In the genomic region with DNA sequence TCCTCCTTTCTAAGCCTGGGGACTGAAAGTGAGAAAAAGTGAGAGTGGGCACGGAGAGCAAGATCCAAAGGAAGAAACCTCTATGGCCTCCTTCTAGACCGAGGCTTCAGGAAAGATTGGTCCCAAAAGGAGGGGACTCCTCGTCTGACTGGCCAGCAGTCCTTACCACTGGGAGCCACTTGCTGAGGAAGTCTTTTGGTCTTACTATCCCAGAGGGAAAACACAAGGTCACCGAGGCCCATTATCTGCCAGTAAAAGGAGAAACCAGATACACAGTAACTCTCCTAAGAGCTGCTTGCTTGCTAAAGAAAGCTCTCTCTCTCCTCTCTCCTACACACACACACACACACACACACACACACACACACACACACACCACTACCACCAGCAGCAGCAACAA, we compare ENCODE assay signal across 10 mouse cellular contexts. TPM values are rescaled to one million over a fixed set of nuclear protein-coding genes. Genes with fewer than 3 reads are reported as not detected.
DNase-seq lines count a peak whose midpoint lies in the region; ATAC-seq lines count a peak whose summit lies in the region.
"Had no signal": no experiment of that assay in that cellular context is flagged by ENCODE, and none has a peak within 500 bp of the region (broad histone marks: within the 10 kb centered on the region; RNA-seq: fewer than 3 reads in every experiment).

No protein-coding gene starts in this region.

- peak overlapping the region; percentile 90 for H3K27ac ChIP-seq in kidney, embryonic 15.5 days
- peak overlapping the region; percentile 92 for H3K27ac ChIP-seq in hindbrain, embryonic 10.5 days
- no peak overlapping the region for H3K27ac ChIP-seq in hindbrain, embryonic 16.5 days (ENCODE audit: low read depth, low read length)
- H3K27ac ChIP-seq in neural tube, embryonic 14.5 days (ENCODE audit: low read depth, low read length): peak overlapping the region; percentile 95; the same call in 1 of the 2 replicates

- no peaks in the 10 kb centered on the region for H3K36me3 ChIP-seq in kidney, embryonic 15.5 days
- no peaks in the 10 kb centered on the region for H3K36me3 ChIP-seq in hindbrain, embryonic 10.5 days
- H3K36me3 ChIP-seq in hindbrain, embryonic 16.5 days (ENCODE audit: control insufficient read depth, insufficient read depth, low read length): no peaks in the 10 kb centered on the region
- H3K36me3 ChIP-seq in neural tube, embryonic 14.5 days (ENCODE audit: control insufficient read depth, insufficient read depth, low read length): no peaks in the 10 kb centered on the region
- H3K36me3 ChIP-seq: G1E had no signal

- H3K4me2 ChIP-seq in kidney, embryonic 15.5 days: peak overlapping the region; percentile 96; the same call in 1 of the 2 replicates
- H3K4me2 ChIP-seq in hindbrain, embryonic 16.5 days (ENCODE audit: low read length): no peak overlapping the region
- no peak overlapping the region for H3K4me2 ChIP-seq in neural tube, embryonic 14.5 days (ENCODE audit: low read depth, low read length)

- peaks cover 52% of the 10 kb centered on the region for H3K4me1 ChIP-seq in kidney, embryonic 15.5 days
- H3K4me1 ChIP-seq in hindbrain, embryonic 10.5 days (replicated peaks): peaks cover 67% of the 10 kb centered on the region
- peaks cover 37% of the 10 kb centered on the region for H3K4me1 ChIP-seq in hindbrain, embryonic 16.5 days (ENCODE audit: control insufficient read depth, insufficient read depth, low read depth, low read length)
- peaks cover 39% of the 10 kb centered on the region for H3K4me1 ChIP-seq in neural tube, embryonic 14.5 days (ENCODE audit: control insufficient read depth, insufficient read depth, low read length)

- no peak for DNase-seq in kidney, adult 11 months
- DNase-seq in hindbrain, embryonic 10.5 days (ENCODE audit: low spot score): no peak
- no peak for DNase-seq in adrenal gland, adult 8-10 months
- no peak for DNase-seq in adipocyte (ENCODE audit: low spot score)
- DNase-seq: cerebellum, adult 2 months had no signal

- no peak overlapping the region for H3K9ac ChIP-seq in kidney, embryonic 15.5 days
- peak overlapping the region; percentile 89; the same call in 1 of the 2 replicates for H3K9ac ChIP-seq in hindbrain, embryonic 16.5 days (ENCODE audit: low read depth, low read length)
- H3K9ac ChIP-seq in neural tube, embryonic 14.5 days (replicated peaks; ENCODE audit: low read depth, low read length): peak overlapping the region; percentile 81; the same call in 1 of the 2 replicates

- WGBS in kidney, embryonic 15.5 days: 12% methylated on average over 4 of the region's 4 CpGs
- 29% methylated on average over 4 of the region's 4 CpGs for WGBS in hindbrain, embryonic 10.5 days
- 28% methylated on average over 4 of the region's 4 CpGs for WGBS in hindbrain, embryonic 16.5 days
- WGBS in neural tube, embryonic 14.5 days: 30% methylated on average over 4 of the region's 4 CpGs

- H3K4me3 ChIP-seq in kidney, embryonic 15.5 days (replicated peaks): no peak overlapping the region
- H3K4me3 ChIP-seq in hindbrain, embryonic 10.5 days: peak overlapping the region; percentile 78
- H3K4me3 ChIP-seq in hindbrain, embryonic 16.5 days (ENCODE audit: low read length): no peak overlapping the region
- H3K4me3 ChIP-seq in neural tube, embryonic 14.5 days (ENCODE audit: low read depth, low read length): no peak overlapping the region
- H3K4me3 ChIP-seq: erythroblast, embryonic 14.5 days had no signal

- H3K27me3 ChIP-seq in kidney, embryonic 15.5 days: peaks cover 51% of the 10 kb centered on the region
- peaks cover 57% of the 10 kb centered on the region for H3K27me3 ChIP-seq in hindbrain, embryonic 10.5 days (ENCODE audit: insufficient read depth, poor library complexity, severe bottlenecking)
- no peaks in the 10 kb centered on the region for H3K27me3 ChIP-seq in hindbrain, embryonic 16.5 days (replicated peaks; ENCODE audit: control insufficient read depth, insufficient read depth, low read length)
- H3K27me3 ChIP-seq in neural tube, embryonic 14.5 days (ENCODE audit: control insufficient read depth, insufficient read depth, low read length): peaks cover 3% of the 10 kb centered on the region; the same call in 1 of the 2 replicates

- no peak for ATAC-seq in kidney, embryonic 15.5 days (replicated peaks; ENCODE audit: low FRiP score)
- no peak for ATAC-seq in hindbrain, embryonic 16.5 days
- ATAC-seq in neural tube, embryonic 14.5 days (ENCODE audit: low read depth): no peak

- H3K9me3 ChIP-seq in kidney, embryonic 15.5 days (replicated peaks): no peaks in the 10 kb centered on the region
- H3K9me3 ChIP-seq in hindbrain, embryonic 10.5 days: no peaks in the 10 kb centered on the region
- H3K9me3 ChIP-seq in hindbrain, embryonic 16.5 days (ENCODE audit: control insufficient read depth, low read length): no peaks in the 10 kb centered on the region
- no peaks in the 10 kb centered on the region for H3K9me3 ChIP-seq in neural tube, embryonic 14.5 days (ENCODE audit: control insufficient read depth, low read length)
- H3K9me3 ChIP-seq: G1E had no signal

RNA-seq across cellular contexts. Expression of a gene that starts 1.9 kb away (rescaled TPM):
- 7.1 and 7.2 TPM in 2 replicates for polyA plus RNA-seq in kidney, embryonic 15.5 days (2015; fragmentation: Nextera tagmentation; extraction: Ambion mirVana)
- polyA plus RNA-seq in hindbrain, embryonic 10.5 days (2016; fragmentation: Nextera tagmentation; extraction: Ambion mirVana): 32.4 and 33.9 TPM in 2 replicates
- polyA plus RNA-seq in hindbrain, embryonic 16.5 days (2015; fragmentation: Nextera tagmentation; extraction: Ambion mirVana): 13.0 and 14.0 TPM in 2 replicates
- 13.6 and 17.0 TPM in 2 replicates for polyA plus RNA-seq in neural tube, embryonic 14.5 days (2014; fragmentation: Nextera tagmentation; extraction: Ambion mirVana)
- total RNA-seq in adrenal gland, adult 8-10 months (2022): 10 to 100 TPM; 17.7 to 47.2 (median 36.0) TPM
- polyA plus RNA-seq: erythroblast, embryonic 14.5 days had no signal

RNA-seq across cellular contexts. Expression of a gene that starts 11.3 kb away (rescaled TPM):
- 15.4 and 18.4 TPM in 2 replicates for polyA plus RNA-seq in kidney, embryonic 15.5 days (2015; fragmentation: Nextera tagmentation; extraction: Ambion mirVana)
- 8.3 and 9.7 TPM in 2 replicates for polyA plus RNA-seq in hindbrain, embryonic 10.5 days (2016; fragmentation: Nextera tagmentation; extraction: Ambion mirVana)
- polyA plus RNA-seq in hindbrain, embryonic 16.5 days (2015; fragmentation: Nextera tagmentation; extraction: Ambion mirVana): 8.6 and 11.0 TPM in 2 replicates
- 4.2 and 9.6 TPM in 2 replicates for polyA plus RNA-seq in neural tube, embryonic 14.5 days (2014; fragmentation: Nextera tagmentation; extraction: Ambion mirVana)
- 10 to 100 TPM in 1 of 4 experiments, 1 to 10 TPM in 3; 6.5 to 11.2 (median 9.1) TPM for total RNA-seq in adrenal gland, adult 8-10 months (2022)

RNA-seq across cellular contexts. Expression of a gene that starts 38.6 kb away (rescaled TPM):
- 0.82 and 1.1 TPM in 2 replicates for polyA plus RNA-seq in kidney, embryonic 15.5 days (2015; fragmentation: Nextera tagmentation; extraction: Ambion mirVana)
- polyA plus RNA-seq in hindbrain, embryonic 10.5 days (2016; fragmentation: Nextera tagmentation; extraction: Ambion mirVana): 0.21 and 0.75 TPM in 2 replicates
- polyA plus RNA-seq in hindbrain, embryonic 16.5 days (2015; fragmentation: Nextera tagmentation; extraction: Ambion mirVana): 3.6 and 4.6 TPM in 2 replicates
- polyA plus RNA-seq in neural tube, embryonic 14.5 days (2014; fragmentation: Nextera tagmentation; extraction: Ambion mirVana): 2.0 and 2.2 TPM in 2 replicates
- total RNA-seq in adrenal gland, adult 8-10 months (2022): 1 to 10 TPM in 1 of 4 experiments, under 1 TPM in 3; 0.55 to 1.3 (median 0.64) TPM

RNA-seq across cellular contexts. Expression of a gene that starts 40.1 kb away (rescaled TPM):
- 59.2 and 62.0 TPM in 2 replicates for polyA plus RNA-seq in kidney, embryonic 15.5 days (2015; fragmentation: Nextera tagmentation; extraction: Ambion mirVana)
- polyA plus RNA-seq in hindbrain, embryonic 10.5 days (2016; fragmentation: Nextera tagmentation; extraction: Ambion mirVana): 54.5 and 55.3 TPM in 2 replicates
- 52.4 and 53.7 TPM in 2 replicates for polyA plus RNA-seq in hindbrain, embryonic 16.5 days (2015; fragmentation: Nextera tagmentation; extraction: Ambion mirVana)
- polyA plus RNA-seq in neural tube, embryonic 14.5 days (2014; fragmentation: Nextera tagmentation; extraction: Ambion mirVana): 47.2 and 47.7 TPM in 2 replicates
- 10 to 100 TPM; 73.5 to 97.6 (median 86.0) TPM for total RNA-seq in adrenal gland, adult 8-10 months (2022)

RNA-seq across cellular contexts. Expression of a gene that starts 59.9 kb away (rescaled TPM):
- 0.39 and 0.53 TPM in 2 replicates for polyA plus RNA-seq in kidney, embryonic 15.5 days (2015; fragmentation: Nextera tagmentation; extraction: Ambion mirVana)
- 0.20 and 0.54 TPM in 2 replicates for polyA plus RNA-seq in hindbrain, embryonic 10.5 days (2016; fragmentation: Nextera tagmentation; extraction: Ambion mirVana)
- polyA plus RNA-seq in hindbrain, embryonic 16.5 days (2015; fragmentation: Nextera tagmentation; extraction: Ambion mirVana): 0.85 and 1.0 TPM in 2 replicates
- polyA plus RNA-seq in neural tube, embryonic 14.5 days (2014; fragmentation: Nextera tagmentation; extraction: Ambion mirVana): 0.58 and 3.0 TPM in 2 replicates
- under 1 TPM in 3 of 4 experiments, not detected in 1; 0.30 to 0.59 (median 0.55) TPM for total RNA-seq in adrenal gland, adult 8-10 months (2022)
- polyA plus RNA-seq: erythroblast, embryonic 14.5 days; G1E had no signal
